Mouse (Mus musculus) kidney, adult 2 months (tissue): ENCODE results near the gene Fuk.

Experiments used
- CTCF ChIP-seq: fragments of 200-500 bp; conservative IDR thresholded peaks from 2 replicates; pipeline ENCODE4 v1.5.1; 2011; ENCODE audit warnings: low read depth, mild to moderate bottlenecking, control low read depth, low read length, moderate library complexity, mixed read lengths; ENCODE audit not compliant: insufficient read depth, insufficient read length
- POLR2A ChIP-seq: fragments of 200-500 bp; IDR thresholded peaks from one replicate; pipeline ENCODE4 v1.6.1; 2011; ENCODE audit warnings: low read depth, low read length, control low read depth

- TF ChIP-seq POLR2A (no peak), CTCF (no peak)
Measured at GRCm38 (mm10) chr8:110897495-110897894, 4.8 kb downstream of the Fuk start.
